Mouse (Mus musculus): Measurements from ENCODE around the gene Amy1.
"Not testable (repeated sequence)": the region's sequence is repeated elsewhere in the genome, so short reads cannot be mapped to it uniquely, and the experiment has no call there.

Gene Amy1

DNA sequence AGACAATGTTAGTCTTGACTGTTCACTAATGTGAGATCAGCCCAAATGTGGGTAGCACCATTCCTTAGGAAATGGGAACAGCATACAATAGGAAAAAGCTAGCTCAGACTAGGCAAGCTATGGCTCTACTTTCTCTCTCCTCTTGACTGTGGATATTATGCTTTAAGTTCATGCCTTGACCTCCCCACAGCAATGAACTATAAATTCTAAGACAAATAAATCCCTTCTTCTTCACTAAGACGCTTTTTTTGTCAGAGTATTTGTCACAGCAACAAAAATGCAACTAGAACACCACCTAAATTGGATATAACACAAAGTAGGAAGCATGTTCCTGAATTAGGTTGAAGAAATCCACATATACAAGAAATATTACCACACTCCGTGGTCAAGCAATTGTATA lies at the start of gene Amy1:
Gene Amy1 (minus strand): TSS at position 101 of the 400 bp plus-strand sequence.
- no peak for DNase-seq (ENCODE audit: extremely low spot score, low read depth, low spot score)

DNA sequence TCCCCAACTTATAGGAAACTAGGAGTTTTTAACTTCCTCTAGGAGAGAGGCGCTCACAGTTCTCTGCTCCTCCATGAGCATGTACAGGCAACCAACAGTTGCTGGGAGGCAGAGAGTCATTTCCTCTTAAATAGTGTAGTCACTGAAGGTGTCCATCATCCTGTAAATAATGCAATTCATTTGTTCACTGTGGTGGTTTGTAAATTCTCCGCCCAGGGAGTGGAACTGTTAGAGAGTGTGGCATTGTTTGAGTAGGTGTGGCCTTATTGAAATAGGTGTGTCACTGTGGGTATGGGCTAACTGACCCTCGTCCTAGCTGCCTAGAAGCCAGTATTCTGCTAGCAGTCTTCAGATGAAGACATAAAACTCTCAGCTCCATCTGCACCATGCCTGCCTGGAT lies 47.8 kb upstream of the Amy1 start:
- DNase-seq (ENCODE audit: extremely low spot score, low read depth, low spot score), result no peak

DNA sequence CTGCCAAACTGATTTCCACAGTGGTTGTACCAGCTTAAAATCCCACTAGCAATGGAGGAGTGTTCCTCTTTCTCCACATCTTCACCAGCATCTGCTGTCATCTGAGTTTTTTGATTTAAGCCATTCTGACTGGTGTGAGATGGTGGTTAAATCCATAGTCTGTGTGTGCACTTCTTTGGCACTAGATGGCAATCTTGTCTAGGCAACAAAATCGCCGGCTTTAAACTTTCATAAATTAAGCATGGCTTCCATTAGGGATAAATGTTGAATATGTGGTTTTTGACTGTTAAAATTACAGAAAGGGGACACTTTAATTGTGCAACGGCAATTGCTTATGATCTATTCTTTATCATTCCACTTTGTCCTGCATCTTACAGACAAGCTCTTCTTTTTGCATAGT lies 44.9 kb upstream of the Amy1 start:
- not testable (repeated sequence) for DNase-seq (ENCODE audit: extremely low spot score, low read depth, low spot score)

DNA sequence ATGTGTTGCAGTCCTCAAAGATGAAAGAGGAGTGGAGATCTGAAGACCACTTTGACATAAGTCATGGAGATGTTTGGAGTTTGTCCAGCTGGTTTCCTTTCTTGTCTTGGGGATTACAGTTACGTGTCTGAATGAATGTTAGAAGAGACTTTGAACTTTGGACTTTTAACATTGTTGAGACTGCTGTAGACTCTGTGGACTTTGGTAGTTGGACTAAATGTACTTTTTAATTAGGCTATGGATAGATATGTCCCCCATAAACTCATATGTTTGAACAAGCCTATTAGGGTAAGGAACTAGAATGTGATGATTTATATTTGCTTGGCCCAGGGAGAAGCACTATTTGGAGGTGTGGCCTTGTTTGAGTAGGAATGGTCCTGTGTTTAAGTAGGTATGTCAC lies 33.0 kb upstream of the Amy1 start:
- DNase-seq (ENCODE audit: extremely low spot score, low read depth, low spot score), result no peak

DNA sequence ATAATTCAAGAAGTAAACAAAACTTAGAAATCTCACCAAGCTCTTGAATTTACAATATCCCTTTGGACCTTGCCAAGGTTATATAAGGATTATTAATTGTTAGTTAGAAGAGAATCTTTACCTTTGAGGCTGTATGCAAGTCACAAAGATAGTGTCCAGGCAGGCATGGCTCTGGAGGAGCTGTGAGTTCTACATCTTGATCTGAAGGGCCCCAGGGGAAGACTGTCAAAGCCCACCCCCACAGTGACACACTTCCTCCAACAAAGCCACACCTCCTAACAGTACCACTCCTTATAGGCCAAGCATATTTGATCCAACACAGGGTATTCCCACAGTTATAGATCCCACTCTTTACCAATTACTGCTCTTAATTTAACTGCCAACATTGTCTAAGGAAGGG lies 27.7 kb upstream of the Amy1 start:
- DNase-seq (ENCODE audit: extremely low spot score, low read depth, low spot score), result no peak

DNA sequence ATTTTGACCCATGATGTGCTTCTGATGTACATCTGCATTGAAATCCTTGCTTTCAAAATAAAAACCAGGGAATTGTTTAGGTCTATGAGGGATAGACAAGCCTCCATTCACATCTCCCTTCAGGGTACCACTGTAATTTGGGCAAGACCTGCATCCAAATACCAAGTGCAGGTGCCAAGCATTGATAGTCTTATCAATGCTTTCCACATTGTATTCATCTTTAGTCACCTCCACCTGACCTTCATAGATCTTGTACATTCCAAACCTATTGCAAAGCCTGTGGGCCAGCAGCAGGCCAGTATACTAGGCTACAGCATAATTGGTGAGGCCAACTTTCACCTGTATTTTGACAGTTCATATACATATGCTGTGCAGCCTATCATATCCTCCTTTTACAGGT lies 25.1 kb upstream of the Amy1 start:
- DNase-seq (ENCODE audit: extremely low spot score, low read depth, low spot score), result no peak

DNA sequence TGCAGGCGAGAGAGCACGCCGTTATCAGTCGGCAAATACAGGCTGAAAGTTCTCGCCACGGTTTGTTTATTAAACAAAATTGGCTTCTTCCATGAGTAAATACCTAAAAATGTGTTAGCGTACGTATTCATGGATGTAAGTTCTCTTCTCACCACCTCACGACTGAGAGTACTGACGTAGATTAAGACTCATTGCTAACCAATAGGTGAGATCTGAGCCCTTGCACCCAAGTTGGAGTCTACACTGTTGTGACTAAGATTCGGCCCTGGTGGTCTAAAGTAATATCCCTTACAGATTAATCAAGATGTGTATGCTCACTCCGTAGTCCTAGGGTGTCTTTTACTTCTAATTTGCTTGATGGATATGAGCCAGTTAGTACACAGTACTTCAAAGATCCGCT lies 24.1 kb upstream of the Amy1 start:
- DNase-seq (ENCODE audit: extremely low spot score, low read depth, low spot score), result no peak

DNA sequence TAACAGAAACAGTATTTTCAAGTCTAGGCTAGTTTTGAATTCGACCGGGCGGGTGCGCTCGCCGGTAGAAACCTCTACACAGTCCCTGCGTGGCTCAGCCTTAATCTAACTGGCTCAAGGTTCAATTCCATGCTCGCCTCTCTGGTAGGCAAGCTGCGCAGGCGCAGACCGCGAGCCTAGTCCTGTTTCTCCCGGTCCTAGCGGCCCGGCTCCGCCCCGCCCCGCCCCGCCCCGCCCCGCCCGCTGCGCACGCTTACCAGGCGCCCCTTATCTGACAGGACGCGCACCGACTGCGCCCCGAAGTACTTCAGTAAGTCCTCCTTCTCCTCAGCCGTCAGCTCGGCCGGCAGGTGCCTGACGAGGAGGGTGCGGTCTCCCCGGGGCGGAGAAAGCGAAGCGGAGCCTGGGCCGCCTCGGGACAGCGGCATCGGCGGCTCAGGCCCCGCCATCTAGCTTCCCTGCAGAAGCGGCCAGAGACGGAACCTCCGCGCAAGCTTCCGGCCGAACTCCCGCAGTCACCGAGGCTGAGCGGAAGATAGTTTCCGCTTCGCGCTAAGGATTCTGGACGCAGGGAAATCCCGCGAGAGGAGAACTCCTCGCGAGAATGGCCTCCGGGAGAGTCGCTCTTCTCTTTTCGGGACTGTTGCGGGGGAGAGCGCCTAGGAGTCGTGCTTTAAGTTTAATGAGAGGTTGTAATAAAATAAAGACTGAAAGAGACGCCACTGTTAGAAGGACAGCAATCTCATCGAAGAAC lies 23.3 kb upstream of the Amy1 start, which contains the start of gene Rnpc3:
Gene Rnpc3 (minus strand): TSS at position 544 of the 754 bp plus-strand sequence.
- peak; percentile 99 for DNase-seq (ENCODE audit: extremely low spot score, low read depth, low spot score)

DNA sequence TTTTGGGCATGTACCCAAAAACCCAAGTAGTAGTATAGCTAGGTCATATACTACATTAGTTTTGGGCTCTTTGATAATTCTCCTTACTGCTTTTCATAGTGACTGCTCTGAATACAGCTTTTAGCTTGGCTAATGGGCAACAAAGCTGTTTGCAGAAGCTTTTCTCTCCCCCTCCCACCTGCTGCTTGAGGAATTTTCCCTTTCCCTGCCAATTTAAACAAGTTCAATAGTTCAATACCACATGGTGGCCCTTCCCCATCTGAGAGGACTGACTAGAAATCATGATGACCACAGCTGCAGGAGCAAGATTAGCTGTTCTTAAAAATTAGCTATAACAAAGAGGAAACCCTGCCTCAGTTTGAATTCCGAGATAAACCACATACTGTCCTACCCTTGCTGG lies 15.7 kb downstream of the Amy1 start:
- no peak for DNase-seq (ENCODE audit: extremely low spot score, low read depth, low spot score)

DNA sequence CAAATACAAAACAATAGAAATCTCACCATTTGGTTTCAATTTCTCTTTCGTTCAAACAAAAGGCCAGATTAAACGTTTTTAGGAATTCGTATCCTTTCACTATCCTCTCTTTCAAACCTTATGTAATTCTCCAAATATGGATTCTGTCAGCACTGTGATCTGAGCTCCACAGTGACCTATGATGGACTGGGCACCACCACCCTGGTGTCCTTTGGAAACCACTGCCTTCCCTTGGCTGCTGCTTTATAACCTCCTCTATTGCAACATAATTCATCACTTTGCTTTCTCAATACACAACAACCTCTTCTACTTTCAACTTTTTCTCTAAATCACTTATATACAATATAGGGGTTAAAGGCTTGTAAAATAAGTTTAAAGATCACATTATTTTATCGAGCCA lies 31.9 kb downstream of the Amy1 start:
- no peak for DNase-seq (ENCODE audit: extremely low spot score, low read depth, low spot score)

DNA sequence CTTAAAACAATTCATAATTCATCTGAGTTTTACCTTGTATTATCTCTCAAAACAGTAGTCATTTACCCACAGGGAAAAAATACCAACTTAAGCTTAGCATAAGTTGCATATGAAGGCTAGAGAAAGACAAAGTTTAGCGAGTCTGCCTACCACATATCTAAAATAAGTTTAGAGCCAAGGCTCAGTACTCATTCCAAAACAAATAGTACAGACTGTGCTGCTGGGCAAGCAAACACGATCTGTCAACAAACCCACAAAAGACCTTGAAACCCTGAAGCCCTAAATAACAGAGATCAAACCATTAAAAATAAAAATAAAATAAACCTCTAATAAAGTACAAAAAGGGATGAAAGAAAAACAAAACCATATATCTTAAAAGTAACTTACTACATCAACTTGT lies 32.4 kb downstream of the Amy1 start:
- DNase-seq (ENCODE audit: extremely low spot score, low read depth, low spot score), result no peak

DNA sequence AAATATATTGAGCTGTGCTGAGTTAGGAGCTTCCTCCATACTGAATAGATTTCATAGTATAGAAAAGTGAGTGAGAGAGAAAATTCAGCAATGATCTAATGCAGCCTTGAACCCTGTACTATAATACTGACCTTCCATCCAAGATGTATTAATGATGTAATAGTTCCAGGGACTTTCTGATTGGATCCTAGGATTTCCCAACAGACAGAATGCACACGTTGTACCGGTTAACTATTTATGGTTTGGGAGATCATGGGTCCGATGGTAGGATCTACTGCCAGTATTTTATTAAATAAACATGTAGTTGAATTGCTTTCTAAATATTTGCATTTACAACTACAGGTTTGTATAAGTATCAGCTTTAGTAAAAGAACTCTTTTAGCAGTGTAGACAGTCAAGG lies 34.3 kb downstream of the Amy1 start:
- no peak for DNase-seq (ENCODE audit: extremely low spot score, low read depth, low spot score)

DNA sequence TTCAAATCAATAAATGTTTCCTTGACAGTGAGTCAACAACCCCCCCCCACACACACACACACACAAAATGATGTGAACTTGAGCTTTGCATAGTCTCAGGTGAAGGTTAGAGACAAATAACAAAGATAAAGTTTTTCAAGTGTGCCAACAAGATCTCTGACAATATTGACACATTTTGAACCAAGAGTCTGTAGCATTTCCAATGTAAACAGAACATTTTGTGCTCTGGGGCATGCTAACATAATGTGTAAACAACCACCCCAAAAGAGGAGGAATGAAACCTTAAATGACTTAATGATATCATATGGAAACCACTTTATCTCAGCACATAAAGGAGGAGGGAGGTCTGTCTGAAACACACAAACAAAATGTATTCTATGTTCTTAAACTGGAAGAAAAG lies 66.8 kb downstream of the Amy1 start:
- DNase-seq (ENCODE audit: extremely low spot score, low read depth, low spot score), result no peak

DNA sequence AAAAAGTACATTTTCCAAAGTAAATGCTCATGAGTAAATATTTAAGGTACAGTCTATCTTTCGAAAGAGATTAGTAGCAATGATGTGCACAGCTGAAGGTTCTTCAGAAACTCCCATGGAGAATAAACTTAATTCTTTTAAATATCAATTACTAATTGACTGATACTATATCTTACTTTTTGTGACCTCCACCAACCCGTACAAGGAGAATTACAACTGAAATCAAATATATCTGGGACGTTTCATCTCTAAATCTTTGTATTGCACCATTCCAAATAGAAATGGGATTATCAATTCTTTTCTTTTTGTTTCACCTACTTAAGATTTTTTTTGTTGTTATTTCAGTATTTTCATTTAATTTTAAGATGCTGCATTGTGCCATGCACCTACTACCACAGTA lies 74.2 kb downstream of the Amy1 start, which contains the start of gene Amy2a1:
Gene Amy2a1 (minus strand): TSS at position 101 of the 400 bp plus-strand sequence.
- DNase-seq (ENCODE audit: extremely low spot score, low read depth, low spot score), result not testable (repeated sequence)
